Mouse (Mus musculus): Measurements from ENCODE around the gene Elmo1. TPM values are rescaled to one million over a fixed set of nuclear protein-coding genes. Genes with fewer than 3 reads are reported as not detected.

Elmo1 gene
- polyA plus RNA-seq, 1 experiment from 2014 or later = 12.3 TPM

DNA sequence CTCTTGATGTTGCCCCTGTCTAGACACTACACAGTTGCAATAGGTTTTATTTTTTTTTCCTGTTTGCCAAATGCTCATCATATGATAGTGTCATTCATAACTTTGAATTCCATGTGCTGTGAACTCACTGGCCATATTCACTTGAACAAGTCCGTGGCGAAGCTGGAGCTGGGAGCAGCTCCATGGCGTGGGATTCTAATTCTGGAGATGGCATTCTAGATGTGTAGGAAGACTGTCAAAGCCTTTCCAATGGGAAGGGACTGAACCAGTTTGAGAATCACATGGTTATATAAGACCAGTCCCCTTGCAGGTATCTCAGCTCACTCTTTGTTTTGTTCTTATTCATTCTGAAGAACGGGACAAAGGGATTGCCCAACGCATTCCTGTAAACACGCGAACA lies 211.4 kb downstream of the Elmo1 start:
- H3K4me1 ChIP-seq (replicated peaks; ENCODE audit: control insufficient read depth, insufficient read depth, low read length) = no peaks in the 10 kb centered on the region
- H3K4me3 ChIP-seq (ENCODE audit: low read depth, low read length) = no peak overlapping the region
- no peaks in the 10 kb centered on the region for H3K9me3 ChIP-seq (ENCODE audit: control insufficient read depth, low read length)
- H3K27ac ChIP-seq (ENCODE audit: low read depth, low read length) = no peak overlapping the region
- H3K36me3 ChIP-seq (ENCODE audit: control insufficient read depth, insufficient read depth, low read length) = no peaks in the 10 kb centered on the region
- DNase-seq (ENCODE audit: low spot score) = no peak
- no peak for ATAC-seq (replicated peaks; ENCODE audit: low FRiP score)
- no peak overlapping the region for H3K4me2 ChIP-seq (ENCODE audit: low read depth, low read length, severe bottlenecking)
- 92% methylated on average over 7 of the region's 7 CpGs for WGBS
- H3K9ac ChIP-seq (ENCODE audit: low read length) = no peak overlapping the region
- no peaks in the 10 kb centered on the region for H3K27me3 ChIP-seq (ENCODE audit: control insufficient read depth, insufficient read depth, low read length)

DNA sequence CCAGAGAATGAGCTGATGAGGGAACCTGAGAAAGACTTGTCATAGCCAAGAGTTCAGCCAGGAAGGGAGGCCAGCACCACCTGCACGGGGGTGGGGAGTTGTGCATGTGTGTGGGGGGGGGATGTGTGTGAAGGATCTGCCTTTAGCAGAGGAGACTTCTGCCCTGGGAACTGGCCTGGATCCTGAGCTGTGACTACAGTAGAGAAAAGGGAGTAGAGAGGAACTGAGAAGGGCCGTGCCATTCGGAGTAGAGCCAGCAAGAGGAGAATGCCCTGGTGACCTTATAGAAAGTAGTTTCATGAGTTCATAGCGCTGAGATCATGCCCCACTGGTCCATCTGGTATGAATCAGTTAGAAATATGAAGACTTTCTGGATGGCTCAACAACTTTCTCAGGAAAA lies 215.2 kb downstream of the Elmo1 start:
- DNase-seq (ENCODE audit: low spot score) (no peak), ATAC-seq (replicated peaks; ENCODE audit: low FRiP score) (no peak)
- 78% methylated on average over 4 of the region's 4 CpGs for WGBS
- Histone ChIP-seq H3K4me1 (replicated peaks; ENCODE audit: control insufficient read depth, insufficient read depth, low read length) (no peaks in the 10 kb centered on the region), H3K27me3 (ENCODE audit: control insufficient read depth, insufficient read depth, low read length) (no peaks in the 10 kb centered on the region), H3K9ac (ENCODE audit: low read length) (no peak overlapping the region), H3K36me3 (ENCODE audit: control insufficient read depth, insufficient read depth, low read length) (no peaks in the 10 kb centered on the region), H3K27ac (ENCODE audit: low read depth, low read length) (no peak overlapping the region), H3K9me3 (ENCODE audit: control insufficient read depth, low read length) (no peaks in the 10 kb centered on the region), H3K4me2 (ENCODE audit: low read depth, low read length, severe bottlenecking) (no peak overlapping the region), H3K4me3 (ENCODE audit: low read depth, low read length) (no peak overlapping the region)

DNA sequence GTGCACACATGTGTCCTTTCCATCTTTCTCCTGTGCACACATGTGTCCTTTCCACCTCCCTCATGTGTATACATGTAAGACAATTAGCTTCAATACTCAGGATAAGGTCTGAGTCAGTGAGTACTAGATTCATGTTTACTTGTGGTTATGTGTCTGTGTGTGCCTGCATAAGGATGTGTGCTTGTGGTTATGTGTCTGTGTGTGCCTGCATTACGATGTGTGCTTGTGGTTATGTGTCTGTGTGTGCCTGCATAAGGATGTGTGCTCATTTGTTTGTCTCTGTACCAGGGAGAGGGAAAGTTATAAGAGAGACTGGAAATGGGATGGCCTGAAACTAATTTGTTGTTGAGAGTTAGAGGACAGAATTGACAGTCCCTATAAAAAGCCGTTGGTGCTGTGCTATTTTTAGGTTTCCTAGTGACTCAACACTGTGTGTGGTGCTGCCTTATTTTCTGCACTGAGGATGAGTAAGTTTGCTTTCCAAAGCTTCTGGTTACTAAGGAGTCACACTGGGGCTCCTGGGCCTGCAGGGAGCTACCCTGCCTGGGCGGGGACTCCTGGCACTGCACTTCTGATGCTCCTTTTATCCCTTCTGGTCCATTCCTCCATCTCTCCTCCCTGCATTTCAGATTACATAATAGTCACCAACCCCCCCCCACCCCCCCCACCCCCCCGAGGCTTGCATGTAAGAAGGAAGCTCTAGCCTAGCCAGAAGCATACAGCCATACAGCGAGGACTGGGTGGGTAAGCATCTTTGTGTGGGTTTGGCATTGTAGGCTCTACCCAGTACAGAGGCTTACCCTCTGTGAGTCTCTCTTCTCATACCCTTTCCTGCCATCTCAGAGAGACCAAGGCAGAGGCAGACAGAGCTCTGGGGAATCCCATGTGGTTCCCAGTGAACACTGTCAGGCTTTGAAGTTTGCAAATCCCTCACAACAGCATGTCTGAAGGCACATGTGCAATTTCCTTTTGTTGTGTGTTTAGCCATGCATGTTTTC lies 216.1 kb downstream of the Elmo1 start:
- Histone ChIP-seq H3K4me2 (ENCODE audit: low read depth, low read length, severe bottlenecking) (no peak overlapping the region), H3K4me1 (replicated peaks; ENCODE audit: control insufficient read depth, insufficient read depth, low read length) (no peaks in the 10 kb centered on the region), H3K9me3 (ENCODE audit: control insufficient read depth, low read length) (no peaks in the 10 kb centered on the region), H3K27me3 (ENCODE audit: control insufficient read depth, insufficient read depth, low read length) (no peaks in the 10 kb centered on the region), H3K36me3 (ENCODE audit: control insufficient read depth, insufficient read depth, low read length) (no peaks in the 10 kb centered on the region), H3K27ac (ENCODE audit: low read depth, low read length) (no peak overlapping the region), H3K9ac (ENCODE audit: low read length) (no peak overlapping the region), H3K4me3 (ENCODE audit: low read depth, low read length) (no peak overlapping the region)
- DNase-seq (ENCODE audit: low spot score) (no peak), ATAC-seq (replicated peaks; ENCODE audit: low FRiP score) (0 out of 2 replicates have a peak, but pooled peaks have one; percentile 43)
- whole genome bisulfite sequencing = 70% methylated on average over 5 of the region's 5 CpGs

DNA sequence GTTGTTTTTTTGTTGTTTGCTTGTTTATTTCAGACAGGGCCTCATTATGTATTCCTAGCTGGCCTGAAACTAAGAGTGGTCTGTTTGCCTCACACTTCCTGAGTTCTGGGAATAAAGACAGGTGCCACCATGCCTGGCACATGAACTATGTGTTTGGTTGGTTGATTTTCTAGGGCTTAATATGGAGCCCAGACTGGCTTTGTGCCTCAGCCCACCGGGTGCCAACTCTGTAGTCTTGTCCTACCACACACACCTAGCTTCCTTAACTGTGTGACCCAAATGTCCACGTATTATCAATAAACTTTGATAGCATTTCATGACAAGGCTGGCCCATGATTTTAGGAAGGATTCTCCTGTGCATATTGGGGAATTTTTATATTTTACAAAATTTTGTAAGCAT lies 217.0 kb downstream of the Elmo1 start:
- Histone ChIP-seq H3K9ac (ENCODE audit: low read length) (no peak overlapping the region), H3K36me3 (ENCODE audit: control insufficient read depth, insufficient read depth, low read length) (no peaks in the 10 kb centered on the region), H3K4me2 (ENCODE audit: low read depth, low read length, severe bottlenecking) (no peak overlapping the region), H3K9me3 (ENCODE audit: control insufficient read depth, low read length) (no peaks in the 10 kb centered on the region), H3K4me1 (replicated peaks; ENCODE audit: control insufficient read depth, insufficient read depth, low read length) (no peaks in the 10 kb centered on the region), H3K27me3 (ENCODE audit: control insufficient read depth, insufficient read depth, low read length) (no peaks in the 10 kb centered on the region), H3K4me3 (ENCODE audit: low read depth, low read length) (no peak overlapping the region), H3K27ac (ENCODE audit: low read depth, low read length) (no peak overlapping the region)
- DNase-seq (ENCODE audit: low spot score) (no peak), ATAC-seq (replicated peaks; ENCODE audit: low FRiP score) (no peak)
- WGBS = 85% methylated on average over 2 of the region's 2 CpGs

DNA sequence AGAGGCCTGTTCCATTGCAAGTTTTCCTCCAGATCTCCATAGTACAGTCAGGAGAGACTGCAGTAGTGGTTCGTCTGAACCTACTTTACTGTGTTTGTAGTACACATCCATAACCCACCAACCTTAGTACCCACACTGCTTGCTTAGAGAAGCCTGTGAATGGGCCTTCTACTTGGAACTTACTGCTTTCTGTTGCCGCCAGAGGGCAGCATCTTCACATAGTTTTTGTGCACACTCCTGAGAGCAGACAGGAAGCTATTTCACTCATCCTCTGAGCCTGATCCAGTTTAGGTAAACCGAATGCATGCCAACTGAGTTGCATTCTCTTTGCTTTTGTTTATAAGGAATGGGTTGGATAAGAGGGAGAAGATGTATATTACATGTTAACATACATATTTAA lies 221.2 kb downstream of the Elmo1 start:
- Histone ChIP-seq H3K27ac (ENCODE audit: low read depth, low read length) (no peak overlapping the region), H3K4me3 (ENCODE audit: low read depth, low read length) (no peak overlapping the region), H3K36me3 (ENCODE audit: control insufficient read depth, insufficient read depth, low read length) (no peaks in the 10 kb centered on the region), H3K9ac (ENCODE audit: low read length) (no peak overlapping the region), H3K4me2 (ENCODE audit: low read depth, low read length, severe bottlenecking) (no peak overlapping the region), H3K4me1 (replicated peaks; ENCODE audit: control insufficient read depth, insufficient read depth, low read length) (no peaks in the 10 kb centered on the region), H3K9me3 (ENCODE audit: control insufficient read depth, low read length) (no peaks in the 10 kb centered on the region), H3K27me3 (ENCODE audit: control insufficient read depth, insufficient read depth, low read length) (no peaks in the 10 kb centered on the region)
- WGBS = 22% methylated on average over 3 of the region's 3 CpGs
- DNase-seq (ENCODE audit: low spot score) = peak; percentile 85
- ATAC-seq (replicated peaks; ENCODE audit: low FRiP score) = peak; percentile 78

DNA sequence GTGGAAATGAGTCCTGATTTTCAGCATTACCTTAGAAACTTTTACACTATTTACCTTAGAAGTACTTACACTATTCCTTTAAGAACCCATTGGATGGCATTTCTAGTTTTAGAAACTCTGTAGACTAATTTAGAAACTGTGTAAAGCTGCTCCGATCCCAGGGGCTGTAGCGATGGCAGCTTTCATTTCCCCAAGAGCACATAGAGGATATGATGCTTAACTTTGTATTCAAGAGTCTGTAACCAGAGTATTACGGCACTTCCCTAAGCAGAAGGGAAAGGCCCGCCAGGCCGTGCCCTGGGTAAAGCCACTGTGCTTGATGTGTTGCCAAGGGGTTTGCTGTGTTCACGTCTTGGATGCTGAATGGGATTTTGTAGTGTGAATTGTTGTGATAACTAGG lies 222.9 kb downstream of the Elmo1 start:
- no peak overlapping the region for H3K9ac ChIP-seq (ENCODE audit: low read length)
- no peak overlapping the region for H3K4me2 ChIP-seq (ENCODE audit: low read depth, low read length, severe bottlenecking)
- 84% methylated on average over 6 of the region's 6 CpGs for WGBS
- no peaks in the 10 kb centered on the region for H3K27me3 ChIP-seq (ENCODE audit: control insufficient read depth, insufficient read depth, low read length)
- H3K4me3 ChIP-seq (ENCODE audit: low read depth, low read length) = no peak overlapping the region
- H3K27ac ChIP-seq (ENCODE audit: low read depth, low read length) = no peak overlapping the region
- H3K4me1 ChIP-seq (replicated peaks; ENCODE audit: control insufficient read depth, insufficient read depth, low read length) = no peaks in the 10 kb centered on the region
- ATAC-seq (replicated peaks; ENCODE audit: low FRiP score) (no peak), DNase-seq (ENCODE audit: low spot score) (no peak)
- H3K36me3 ChIP-seq (ENCODE audit: control insufficient read depth, insufficient read depth, low read length) = no peaks in the 10 kb centered on the region
- no peaks in the 10 kb centered on the region for H3K9me3 ChIP-seq (ENCODE audit: control insufficient read depth, low read length)

DNA sequence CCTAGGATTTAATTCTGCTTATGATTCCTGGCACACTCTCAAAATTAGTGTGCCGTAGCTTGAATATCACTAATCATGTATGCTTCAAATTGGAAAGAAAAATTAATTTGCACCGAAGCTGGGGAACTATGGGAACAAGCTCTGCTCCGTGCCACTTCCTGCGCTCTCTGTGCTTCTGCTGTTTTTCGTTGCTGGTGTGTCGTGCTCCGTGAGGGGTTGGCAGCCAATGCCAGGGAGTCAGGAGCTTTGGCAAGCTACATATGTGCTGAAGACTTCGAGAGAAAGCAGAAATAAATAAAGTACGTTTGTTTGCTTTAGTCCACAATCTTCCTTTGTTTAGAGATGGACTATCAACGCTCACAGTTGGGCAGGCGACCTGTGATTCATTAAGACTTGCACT lies 225.7 kb downstream of the Elmo1 start:
- ATAC-seq (replicated peaks; ENCODE audit: low FRiP score) (no peak), DNase-seq (ENCODE audit: low spot score) (no peak)
- Histone ChIP-seq H3K36me3 (ENCODE audit: control insufficient read depth, insufficient read depth, low read length) (no peaks in the 10 kb centered on the region), H3K4me2 (ENCODE audit: low read depth, low read length, severe bottlenecking) (no peak overlapping the region), H3K4me1 (replicated peaks; ENCODE audit: control insufficient read depth, insufficient read depth, low read length) (no peaks in the 10 kb centered on the region), H3K4me3 (ENCODE audit: low read depth, low read length) (no peak overlapping the region), H3K27me3 (ENCODE audit: control insufficient read depth, insufficient read depth, low read length) (no peaks in the 10 kb centered on the region), H3K9me3 (ENCODE audit: control insufficient read depth, low read length) (no peaks in the 10 kb centered on the region), H3K27ac (ENCODE audit: low read depth, low read length) (no peak overlapping the region), H3K9ac (ENCODE audit: low read length) (no peak overlapping the region)
- WGBS = 91% methylated on average over 11 of the region's 11 CpGs

DNA sequence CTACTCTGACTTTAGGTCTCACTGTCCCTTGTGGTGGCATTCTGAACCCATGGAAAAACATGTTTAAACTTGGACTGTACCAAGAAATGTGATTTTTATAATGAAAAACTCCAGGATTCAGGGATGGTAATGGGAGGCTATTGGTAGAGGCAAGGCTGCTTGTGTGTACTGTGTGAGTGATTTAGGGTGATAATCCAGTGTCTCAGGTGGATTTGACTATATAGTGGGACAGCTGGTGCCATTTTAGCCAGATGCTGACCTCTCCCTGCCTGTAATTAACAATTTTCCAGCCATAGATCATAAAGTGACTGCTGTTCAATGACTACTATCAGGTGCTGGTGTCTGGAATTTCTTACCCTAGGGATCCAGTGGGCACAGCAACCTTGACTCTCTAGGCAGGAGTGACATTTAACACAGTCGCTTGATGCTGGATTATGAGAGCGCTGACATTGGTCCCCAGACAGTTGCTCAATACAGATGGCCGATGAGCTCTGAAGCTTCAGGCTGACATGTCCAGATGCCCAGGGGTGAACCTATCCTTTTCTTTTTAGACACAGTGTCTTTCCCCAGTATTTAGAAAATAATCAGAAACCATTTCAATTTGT lies 228.3 kb downstream of the Elmo1 start:
- DNase-seq (ENCODE audit: low spot score) (no peak), ATAC-seq (replicated peaks; ENCODE audit: low FRiP score) (no peak)
- Histone ChIP-seq H3K4me2 (ENCODE audit: low read depth, low read length, severe bottlenecking) (no peak overlapping the region), H3K27ac (ENCODE audit: low read depth, low read length) (no peak overlapping the region), H3K9me3 (ENCODE audit: control insufficient read depth, low read length) (no peaks in the 10 kb centered on the region), H3K4me3 (ENCODE audit: low read depth, low read length) (no peak overlapping the region), H3K27me3 (ENCODE audit: control insufficient read depth, insufficient read depth, low read length) (no peaks in the 10 kb centered on the region), H3K9ac (ENCODE audit: low read length) (no peak overlapping the region), H3K36me3 (ENCODE audit: control insufficient read depth, insufficient read depth, low read length) (no peaks in the 10 kb centered on the region), H3K4me1 (replicated peaks; ENCODE audit: control insufficient read depth, insufficient read depth, low read length) (no peaks in the 10 kb centered on the region)
- WGBS = 80% methylated on average over 3 of the region's 3 CpGs
